Mouse (Mus musculus): Measurements from ENCODE around the gene Fcamr.

Fcamr gene

GRCm38 (mm10) chr1:130799399-130799798 lies 1.3 kb upstream of the Fcamr start:
- DNase-seq (ENCODE audit: inconsistent age in 2 of 2, low spot score in 1 of 2): no peak

DNA sequence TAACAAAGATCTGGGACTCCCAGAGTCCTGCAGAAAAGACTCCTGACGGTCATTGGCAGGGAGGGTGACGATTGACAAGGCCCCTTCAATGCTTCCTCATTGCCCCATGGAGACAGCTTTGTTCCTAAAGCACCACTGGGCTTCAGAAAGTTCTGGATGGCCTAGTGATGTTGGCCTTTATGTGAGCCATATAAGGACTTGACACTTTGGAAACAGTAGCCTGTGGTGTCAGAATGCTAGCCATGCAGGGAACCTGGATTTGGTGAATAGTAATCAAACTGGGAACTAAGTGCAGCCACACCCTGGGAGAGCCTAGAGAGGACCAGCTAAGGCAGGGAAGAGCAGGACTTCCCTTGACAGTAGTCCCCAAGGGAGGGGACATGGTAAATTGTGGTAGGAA lies 809 bp downstream of the Fcamr start:
- DNase-seq (ENCODE audit: inconsistent age in 2 of 2, low spot score in 1 of 2): no peak

- DNase-seq (ENCODE audit: inconsistent age in 2 of 2, low spot score in 1 of 2): no peak
Measured at GRCm38 (mm10) chr1:130802976-130803375, 2.3 kb downstream of the Fcamr start.

- DNase-seq (ENCODE audit: inconsistent age in 2 of 2, low spot score in 1 of 2): no peak
Measured at GRCm38 (mm10) chr1:130804279-130804678, 3.6 kb downstream of the Fcamr start.

DNA sequence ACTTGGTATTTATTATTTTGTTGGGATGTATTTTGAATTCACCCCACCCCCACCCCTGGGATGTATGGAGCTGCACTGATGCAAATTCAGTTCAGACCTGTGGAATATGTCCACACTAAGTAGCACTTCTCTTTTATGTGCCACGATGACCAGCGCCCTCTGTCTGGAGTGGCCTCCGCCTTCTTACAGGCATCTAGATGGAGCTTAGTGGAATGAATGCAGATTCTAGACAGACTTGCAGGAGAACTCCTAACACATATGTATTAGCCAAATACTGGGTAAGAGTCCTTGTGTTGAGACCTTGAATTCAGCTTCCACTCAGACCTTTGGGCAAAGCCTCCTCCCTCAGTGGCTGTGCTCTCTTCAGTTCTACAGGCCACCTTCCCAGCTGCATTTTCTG lies 10.2 kb downstream of the Fcamr start:
- DNase-seq (ENCODE audit: inconsistent age in 2 of 2, low spot score in 1 of 2): no peak

- no peak for DNase-seq (ENCODE audit: inconsistent age in 2 of 2, low spot score in 1 of 2)
Measured at GRCm38 (mm10) chr1:130811316-130811715, 10.6 kb downstream of the Fcamr start.

DNA sequence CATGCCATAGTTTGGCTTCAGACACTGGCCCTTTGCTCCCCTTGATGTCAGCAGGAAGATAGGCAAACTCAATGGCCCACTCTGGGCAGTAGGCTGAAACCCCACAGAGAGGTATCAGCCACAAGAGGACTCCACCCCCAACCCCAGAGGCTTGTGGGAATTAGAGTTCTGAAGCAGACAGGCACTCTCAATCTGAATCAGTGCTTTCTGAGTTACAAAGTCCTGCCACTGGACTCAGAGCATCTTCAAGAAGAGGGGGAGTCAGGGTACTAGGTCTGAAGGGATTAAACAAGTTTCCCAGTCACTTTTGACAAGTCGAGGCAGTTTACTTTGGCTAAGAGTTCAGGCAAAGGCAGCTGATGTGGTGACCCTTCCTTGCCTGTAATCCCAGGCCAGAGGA lies 19.0 kb downstream of the Fcamr start:
- DNase-seq (ENCODE audit: inconsistent age in 2 of 2, low spot score in 1 of 2): no peak

- DNase-seq (ENCODE audit: inconsistent age in 2 of 2, low spot score in 1 of 2): no peak
Measured at GRCm38 (mm10) chr1:130820316-130821148, 19.8 kb downstream of the Fcamr start.

GRCm38 (mm10) chr1:130821149-130821471 lies 20.4 kb downstream of the Fcamr start:
- no peak for DNase-seq (ENCODE audit: inconsistent age in 2 of 2, low spot score in 1 of 2)

DNA sequence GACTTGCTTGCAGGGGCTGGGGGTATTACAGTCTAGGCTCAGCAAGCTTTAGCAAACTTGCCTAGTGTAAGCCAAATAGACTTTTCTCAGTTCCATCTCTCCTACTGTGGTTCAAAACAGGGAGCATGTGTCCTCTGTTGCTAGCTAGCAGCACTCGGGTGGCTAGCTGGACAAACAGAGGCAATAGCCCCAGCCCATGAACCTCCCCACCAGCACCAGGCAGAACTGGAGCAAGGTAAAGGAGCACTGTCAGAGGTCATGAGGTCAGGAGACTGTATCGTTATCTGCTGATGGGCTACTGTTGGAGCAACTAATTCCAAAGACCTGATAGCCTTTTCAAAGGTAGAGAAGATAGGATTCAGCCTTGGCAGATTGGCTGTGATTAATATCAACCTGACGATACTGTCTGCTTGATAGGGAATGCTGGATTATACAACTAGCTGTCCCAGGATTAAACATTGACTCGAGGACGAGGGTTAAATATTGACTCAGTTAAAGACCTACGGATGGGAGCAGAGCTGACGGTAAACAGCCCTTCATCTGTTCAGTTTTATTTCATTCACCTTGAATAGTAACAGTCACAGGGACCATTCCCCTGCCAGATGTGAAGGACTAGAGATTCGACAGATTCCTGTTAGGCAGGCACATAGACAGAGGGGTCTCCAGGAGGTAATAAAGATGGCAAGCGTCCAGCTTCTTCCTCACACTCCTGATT lies 21.4 kb downstream of the Fcamr start:
- DNase-seq (ENCODE audit: inconsistent age in 2 of 2, low spot score in 1 of 2): no peak

DNA sequence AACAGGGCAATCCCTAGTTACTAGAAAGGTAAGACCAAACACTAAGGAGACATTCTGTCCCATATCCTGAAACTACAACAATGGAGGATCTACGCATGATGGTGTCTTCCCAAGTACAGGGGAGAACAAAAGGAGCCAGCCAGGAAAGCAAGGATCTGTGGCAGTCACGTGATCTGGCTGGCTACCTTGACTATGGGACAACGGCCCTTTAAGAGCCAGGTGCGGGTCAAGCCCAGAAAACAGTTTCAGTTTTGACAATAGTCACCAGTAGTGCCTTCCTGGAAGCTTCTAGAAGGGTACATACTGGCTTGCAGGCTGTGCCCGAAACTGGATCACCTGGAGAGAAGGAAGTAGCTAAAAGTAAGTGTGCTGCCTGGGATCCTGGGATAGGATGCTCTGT lies 25.7 kb downstream of the Fcamr start, which contains the start of gene Pigr:
Gene Pigr, plus strand, starts transcription at position 237 of the 400 bp plus-strand sequence.
- DNase-seq (ENCODE audit: inconsistent age in 2 of 2, low spot score in 1 of 2): no peak

GRCm38 (mm10) chr1:130828656-130829055 lies 28.0 kb downstream of the Fcamr start:
- DNase-seq (ENCODE audit: inconsistent age in 2 of 2, low spot score in 1 of 2): no peak

DNA sequence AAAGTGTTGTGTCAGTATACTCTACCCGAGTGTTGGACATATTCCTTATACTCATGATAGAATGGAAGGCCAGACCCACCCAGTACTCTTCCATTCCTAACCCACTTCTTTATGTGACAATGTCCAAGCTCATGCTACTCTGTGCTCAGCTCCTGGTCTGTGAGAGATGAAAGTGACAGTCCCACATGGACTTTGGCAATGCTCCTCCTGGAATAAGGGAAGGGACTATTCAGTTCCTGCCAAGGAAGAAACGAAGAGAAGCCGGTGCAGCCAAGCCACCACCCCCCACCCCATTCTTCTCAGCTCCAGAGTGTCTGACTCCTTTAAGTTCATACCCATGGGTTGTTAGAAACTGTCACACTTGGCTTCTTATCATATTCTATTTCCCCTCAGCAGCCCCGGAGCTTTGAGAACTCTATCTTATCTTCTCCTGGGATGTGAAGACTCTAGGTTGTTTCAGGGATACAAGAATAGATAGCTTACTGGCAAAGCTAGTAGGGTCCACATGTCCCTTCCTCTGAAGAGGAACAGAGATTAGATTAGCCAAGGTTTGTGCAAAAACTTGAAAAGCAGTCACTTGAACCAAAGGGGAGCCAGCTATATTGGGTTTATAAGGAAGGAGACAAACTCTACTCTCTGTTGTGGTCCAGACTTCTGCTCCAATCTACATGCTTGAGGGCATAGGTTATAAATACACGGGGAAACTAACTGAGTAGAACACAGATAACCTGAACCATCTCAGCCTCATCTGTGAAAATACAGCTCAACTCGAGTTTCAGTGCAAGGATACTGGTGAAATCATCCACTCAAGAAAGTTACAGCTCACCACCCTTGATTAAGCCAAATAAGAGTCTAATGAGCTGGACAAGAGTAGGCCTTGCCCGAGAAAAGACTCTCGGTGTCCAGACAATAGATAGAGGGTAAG lies 29.5 kb downstream of the Fcamr start:
- no peak for DNase-seq (ENCODE audit: inconsistent age in 2 of 2, low spot score in 1 of 2)

- no peak for DNase-seq (ENCODE audit: inconsistent age in 2 of 2, low spot score in 1 of 2)
Measured at GRCm38 (mm10) chr1:130832230-130833149, 31.8 kb downstream of the Fcamr start.

- DNase-seq (ENCODE audit: inconsistent age in 2 of 2, low spot score in 1 of 2): no peak
Measured at GRCm38 (mm10) chr1:130835161-130835936, 34.6 kb downstream of the Fcamr start.

DNA sequence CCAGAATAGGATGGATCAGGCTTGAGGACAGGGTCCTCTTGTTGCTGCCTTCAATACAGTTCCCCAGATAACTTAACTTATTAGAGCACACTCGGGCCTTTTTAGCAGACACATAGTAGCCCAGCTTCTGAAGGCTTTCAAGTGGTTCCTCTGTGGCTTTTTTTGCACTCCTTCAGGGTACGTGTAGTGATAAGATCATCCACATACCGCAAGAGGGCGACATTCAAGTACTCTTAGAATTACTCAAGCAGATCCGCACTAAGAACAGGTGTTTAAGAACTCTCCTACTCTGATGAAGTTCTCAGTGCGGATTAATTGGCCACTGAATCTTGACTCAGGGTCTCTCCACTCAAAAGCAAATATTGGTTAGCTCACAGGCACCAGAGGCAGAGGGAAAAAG lies 37.6 kb downstream of the Fcamr start:
- DNase-seq (ENCODE audit: inconsistent age in 2 of 2, low spot score in 1 of 2): peak in 1 of 2 experiments; percentile 35

GRCm38 (mm10) chr1:130840599-130841379 lies 40.1 kb downstream of the Fcamr start:
- DNase-seq (ENCODE audit: inconsistent age in 2 of 2, low spot score in 1 of 2): no peak

DNA sequence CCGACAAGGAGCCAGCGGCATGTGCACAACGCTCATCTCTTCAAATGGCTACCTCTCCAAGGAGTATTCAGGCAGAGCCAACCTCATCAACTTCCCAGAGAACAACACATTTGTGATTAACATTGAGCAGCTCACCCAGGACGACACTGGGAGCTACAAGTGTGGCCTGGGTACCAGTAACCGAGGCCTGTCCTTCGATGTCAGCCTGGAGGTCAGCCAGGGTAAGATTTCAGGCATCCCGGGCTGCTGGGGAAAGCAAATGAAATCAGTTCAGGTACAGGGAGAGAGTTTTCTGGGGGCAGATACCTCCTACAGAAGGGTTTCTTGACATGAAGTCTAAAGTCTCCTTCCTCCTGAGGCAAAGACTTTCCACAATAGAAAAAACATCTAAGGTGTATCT lies 40.9 kb downstream of the Fcamr start:
- no peak for DNase-seq (ENCODE audit: inconsistent age in 2 of 2, low spot score in 1 of 2)

DNA sequence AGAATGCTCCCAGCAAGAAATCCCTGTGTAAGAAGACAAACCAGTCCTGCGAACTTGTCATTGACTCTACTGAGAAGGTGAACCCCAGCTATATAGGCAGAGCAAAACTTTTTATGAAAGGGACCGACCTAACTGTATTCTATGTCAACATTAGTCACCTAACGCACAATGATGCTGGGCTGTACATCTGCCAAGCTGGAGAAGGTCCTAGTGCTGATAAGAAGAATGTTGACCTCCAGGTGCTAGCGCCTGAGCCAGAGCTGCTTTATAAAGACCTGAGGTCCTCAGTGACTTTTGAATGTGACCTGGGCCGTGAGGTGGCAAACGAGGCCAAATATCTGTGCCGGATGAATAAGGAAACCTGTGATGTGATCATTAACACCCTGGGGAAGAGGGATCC lies 43.8 kb downstream of the Fcamr start:
- no peak for DNase-seq (ENCODE audit: inconsistent age in 2 of 2, low spot score in 1 of 2)

Data from adrenal gland, adult (tissue).